Mouse (Mus musculus) gonadal fat pad, adult 2 months (tissue): ENCODE results near the gene Cfap43. TPM values are rescaled to one million over a fixed set of nuclear protein-coding genes. Genes with fewer than 3 reads are reported as not detected.

Experiments used
- DNase-seq: peaks from one replicate; pipeline ENCODE4 v3.0.0-alpha.2; 2012; ENCODE audit warnings: low read depth
- polyA plus RNA-seq: library from polyadenylated mRNA; depleted of rRNA; stranded (reverse); fragments of >200 nt; gene quantifications from 2 replicates; pipeline ENCODE4 v1.2.3, GENCODE M21; 2012

Cfap43 gene
- polyA plus RNA-seq, 1 experiment = 1.00 TPM

GRCm38 (mm10) chr19:47795009-47795728, 123.9 kb downstream of the Cfap43 start:
- DNase-seq = no peak

- DNase-seq = no peak
Measured at GRCm38 (mm10) chr19:47794331-47794730, 124.8 kb downstream of the Cfap43 start.

GRCm38 (mm10) chr19:47790316-47791020, 128.6 kb downstream of the Cfap43 start:
- no peak for DNase-seq

- DNase-seq = no peak
Measured at GRCm38 (mm10) chr19:47783898-47784297, 135.2 kb downstream of the Cfap43 start.

GRCm38 (mm10) chr19:47780972-47781371, 138.1 kb downstream of the Cfap43 start:
- no peak for DNase-seq

- DNase-seq = no peak
Measured at GRCm38 (mm10) chr19:47780145-47780544, 138.9 kb downstream of the Cfap43 start.

- DNase-seq = no peak
Measured at GRCm38 (mm10) chr19:47777847-47778246, 141.2 kb downstream of the Cfap43 start.

- no peak for DNase-seq
Measured at GRCm38 (mm10) chr19:47755625-47756024, 163.5 kb downstream of the Cfap43 start.

GRCm38 (mm10) chr19:47754931-47755330, 164.2 kb downstream of the Cfap43 start:
- DNase-seq = no peak

GRCm38 (mm10) chr19:47753921-47754320, 165.2 kb downstream of the Cfap43 start:
- DNase-seq = no peak

GRCm38 (mm10) chr19:47752456-47752855, 166.6 kb downstream of the Cfap43 start:
- DNase-seq = no peak

- DNase-seq = no peak
Measured at GRCm38 (mm10) chr19:47750391-47750790, 168.7 kb downstream of the Cfap43 start.

GRCm38 (mm10) chr19:47748950-47749349, 170.1 kb downstream of the Cfap43 start:
- no peak for DNase-seq

- no peak for DNase-seq
Measured at GRCm38 (mm10) chr19:47747072-47747471, 172.0 kb downstream of the Cfap43 start.

- no peak for DNase-seq
Measured at GRCm38 (mm10) chr19:47731931-47732330, 187.2 kb downstream of the Cfap43 start.

- DNase-seq = no peak
Measured at GRCm38 (mm10) chr19:47731071-47731881, 187.8 kb downstream of the Cfap43 start, which contains the start of gene Sfr1. TSS of gene Sfr1 (plus strand) at chr19:47731682.

- no peak for DNase-seq
Measured at GRCm38 (mm10) chr19:47730691-47731070, 188.4 kb downstream of the Cfap43 start.

GRCm38 (mm10) chr19:47725643-47726140, 193.4 kb downstream of the Cfap43 start:
- DNase-seq = no peak

GRCm38 (mm10) chr19:47724903-47725302, 194.2 kb downstream of the Cfap43 start:
- DNase-seq = no peak

GRCm38 (mm10) chr19:47722471-47722870, 196.6 kb downstream of the Cfap43 start:
- no peak for DNase-seq

GRCm38 (mm10) chr19:47719147-47719546, 199.9 kb downstream of the Cfap43 start:
- no peak for DNase-seq

GRCm38 (mm10) chr19:47716144-47716543, 202.9 kb downstream of the Cfap43 start:
- no peak for DNase-seq
